Mouse (Mus musculus) spleen, adult 2 months (tissue): ENCODE measurements around the gene Asb2.

ENCODE experiments used
- CTCF ChIP-seq: fragments of 200-500 bp; IDR thresholded peaks from 2 replicates; pipeline ENCODE4 v1.5.1; 2011; ENCODE audit warnings: mild to moderate bottlenecking, inconsistent platforms; ENCODE audit not compliant: insufficient read depth, insufficient read length, insufficient replicate concordance; ENCODE audit errors: extremely low read depth
- POLR2A ChIP-seq: fragments of 200-500 bp; IDR thresholded peaks from 2 replicates; pipeline ENCODE4 v1.6.1; 2011; ENCODE audit warnings: low read depth, low read length, inconsistent platforms

GRCm38 (mm10) chr12:103358951-103359801 lies 3.4 kb upstream of the Asb2 start:
- no peak for TF ChIP-seq POLR2A
- TF ChIP-seq CTCF, result no peak
